Mouse (Mus musculus) frontal cortex, adult 2 months (tissue): ENCODE measurements at regions not wholly inside any gene's neighbourhood (a gene's known extent, or its start where the extent isn't known, plus 50 kb on each side); places are given as distances from the start of the nearest gene placed in this dataset.

Experiments used
- DNase-seq, 2 experiments: peaks; one replicate each; pipeline ENCODE4 v3.0.0; 2022; ENCODE audit warnings: low spot score in 1 of 2; ENCODE audit errors: extremely low spot score in 1 of 2

- peak in 1 of 2 experiments; percentile 11 for DNase-seq
Measured at GRCm38 (mm10) chr5:97553122-97553521, 96.3 kb upstream of the Gk2 start.

- DNase-seq: no peak
Measured at GRCm38 (mm10) chr5:97537492-97538257, 80.9 kb upstream of the Gk2 start.

GRCm38 (mm10) chr5:97533733-97534132 is 76.9 kb upstream of the Gk2 start:
- DNase-seq: no peak

- DNase-seq: no peak
Measured at GRCm38 (mm10) chr5:97527555-97527954, 70.7 kb upstream of the Gk2 start.
